Mouse (Mus musculus) kidney, adult 8-10 months (tissue): ENCODE data around the gene Derl3.

Source experiments
- DNase-seq, 2 experiments: peaks; one replicate each; pipeline ENCODE4 v3.0.0; 2022

The Derl3 gene

GRCm38 (mm10) chr10:75945213-75945612 lies 52.0 kb downstream of the Derl3 start:
- no peak for DNase-seq
